Mouse (Mus musculus) heart, embryonic 14.5 days (tissue): ENCODE results near the gene Sorbs1. TPM values are rescaled to one million over a fixed set of nuclear protein-coding genes. Genes with fewer than 3 reads are reported as not detected.

Source experiments
- ATAC-seq: fragments of 200-750 bp; cut with Nextera tagmentation; 2 replicates; pipeline ENCODE4 v1.8.0; 2017; ENCODE audit warnings: low read depth, moderate TSS enrichment; ENCODE audit not compliant: insufficient number of reproducible peaks, insufficient read depth, low FRiP score
- H3K27ac ChIP-seq, 2 experiments: fragments of 200-500 bp in 1 of 2; fragments of 300-500 bp in 1 of 2; sonication (generic) in 1 of 2; replicated peaks in 1 of 2; 2 replicates each; pipeline ENCODE4 v1.5.1; 2012 to 2014; ENCODE audit warnings: low read depth in 2 of 2, low read length in 2 of 2, control low read depth in 1 of 2, mild to moderate bottlenecking in 1 of 2, mixed read lengths in 1 of 2; ENCODE audit not compliant: control insufficient read depth in 1 of 2, insufficient read depth in 1 of 2
- H3K27me3 ChIP-seq: fragments of 300-500 bp; sonication (generic); 2 replicates; pipeline ENCODE4 v1.6.1; 2014; ENCODE audit warnings: mild to moderate bottlenecking, low read length, control low read depth; ENCODE audit not compliant: control insufficient read depth, insufficient read depth
- H3K36me3 ChIP-seq: fragments of 300-500 bp; sonication (generic); 2 replicates; pipeline ENCODE4 v1.6.1; 2014; ENCODE audit warnings: mild to moderate bottlenecking, control low read depth, low read length, mixed read lengths; ENCODE audit not compliant: control insufficient read depth, insufficient read depth
- H3K4me1 ChIP-seq, 2 experiments: fragments of 200-500 bp in 1 of 2; fragments of 300-500 bp in 1 of 2; sonication (generic) in 1 of 2; 2 replicates each; pipeline ENCODE4 v1.6.1; 2012 to 2014; ENCODE audit warnings: low read length in 2 of 2, control low read depth in 1 of 2, mixed read lengths in 1 of 2; ENCODE audit not compliant: control insufficient read depth in 2 of 2, insufficient read depth in 2 of 2
- H3K4me2 ChIP-seq: fragments of 300-500 bp; sonication (generic); 2 replicates; pipeline ENCODE4 v1.6.1; 2014; ENCODE audit warnings: mild to moderate bottlenecking, low read length
- H3K4me3 ChIP-seq, 2 experiments: fragments of 200-500 bp in 1 of 2; fragments of 300-500 bp in 1 of 2; sonication (generic) in 1 of 2; 2 replicates each; pipeline ENCODE4 v1.5.1; 2012 to 2014; ENCODE audit warnings: low read length in 2 of 2, mild to moderate bottlenecking in 2 of 2, control low read depth in 1 of 2, low read depth in 1 of 2, moderate library complexity in 1 of 2; ENCODE audit not compliant: control insufficient read depth in 1 of 2, insufficient read depth in 1 of 2
- H3K9ac ChIP-seq: fragments of 300-500 bp; sonication (generic); 2 replicates; pipeline ENCODE4 v1.6.1; 2014; ENCODE audit warnings: mild to moderate bottlenecking, low read length
- H3K9me3 ChIP-seq: fragments of 300-500 bp; sonication (generic); 2 replicates; pipeline ENCODE4 v1.6.1; 2016; ENCODE audit warnings: low read length, control low read depth; ENCODE audit not compliant: control insufficient read depth
- WGBS: fragments of 180-500 bp; shearing (Covaris S2); extraction: QIAGEN DNeasy Blood & Tissue Kit; methylation state at CpG from one replicate; pipeline ENCODE4 v1.1.7; 2014; 5-methylcytosine and 5-hydroxymethylcytosine counted together
- polyA plus RNA-seq: library from polyadenylated mRNA; unstranded; fragments of >200 nt; fragmentation: Nextera tagmentation; extraction: Ambion mirVana; gene quantifications from 2 replicates; pipeline ENCODE4 v1.2.1, GENCODE M21; 2014

Gene Sorbs1
- polyA plus RNA-seq, 1 experiment from 2014 or later = 109 TPM

DNA sequence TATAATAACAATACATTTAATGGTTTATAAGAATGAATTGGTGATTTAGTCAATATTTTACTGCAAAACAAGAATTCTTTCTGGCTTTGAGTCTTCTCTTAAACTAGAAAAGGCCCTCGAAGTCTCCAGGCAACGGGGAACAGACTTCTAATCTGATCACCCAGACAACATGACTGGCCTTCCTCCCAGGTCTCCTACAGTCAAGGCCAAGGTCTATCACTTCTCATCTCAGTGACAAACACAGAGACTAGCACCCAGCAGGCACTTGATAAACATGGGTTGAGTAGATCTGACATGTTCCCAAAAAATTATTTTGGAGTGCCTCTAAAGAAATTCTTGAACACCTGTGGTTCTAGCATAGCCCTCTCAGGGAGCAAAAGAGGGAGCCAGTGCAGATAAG is 16.7 kb upstream of the Sorbs1 start:
- H3K4me2 ChIP-seq = no peak overlapping the region
- H3K9ac ChIP-seq = no peak overlapping the region
- H3K36me3 ChIP-seq = no peaks in the 10 kb centered on the region
- peaks cover 5 to 7% of the 10 kb centered on the region in 2 experiments; a peak in 2 of 4 replicates for H3K4me1 ChIP-seq
- H3K27me3 ChIP-seq = no peaks in the 10 kb centered on the region
- WGBS = 62% methylated on average over 2 of the region's 2 CpGs
- no peak overlapping the region for H3K4me3 ChIP-seq
- ATAC-seq = no peak
- H3K27ac ChIP-seq = no peak overlapping the region
- no peaks in the 10 kb centered on the region for H3K9me3 ChIP-seq

DNA sequence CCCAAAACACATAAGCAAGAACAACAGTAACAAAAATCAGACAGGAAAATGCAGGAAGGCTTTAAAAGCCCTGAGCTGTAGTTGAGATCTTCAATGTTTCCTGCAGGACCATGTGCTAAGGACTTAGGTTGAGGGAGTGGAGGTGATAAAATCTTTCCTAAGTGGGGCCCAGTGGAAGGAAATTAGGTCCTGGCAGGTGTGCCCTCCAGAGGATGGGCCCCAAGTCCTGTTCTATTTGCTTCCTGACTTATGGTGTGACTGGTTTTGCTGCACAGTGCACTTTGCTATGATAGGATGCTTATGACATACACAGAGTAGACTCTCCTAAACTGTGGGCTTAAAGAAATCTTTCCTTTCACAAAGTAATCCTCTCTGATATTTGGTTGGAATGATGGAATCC is 14.7 kb upstream of the Sorbs1 start:
- no peak for ATAC-seq
- no peak overlapping the region for H3K4me3 ChIP-seq
- no peaks in the 10 kb centered on the region for H3K27me3 ChIP-seq
- no peaks in the 10 kb centered on the region for H3K9me3 ChIP-seq
- H3K4me1 ChIP-seq = peaks cover 5 to 7% of the 10 kb centered on the region in 2 experiments; a peak in 2 of 4 replicates
- no peaks in the 10 kb centered on the region for H3K36me3 ChIP-seq
- no peak overlapping the region for H3K4me2 ChIP-seq
- H3K27ac ChIP-seq = no peak overlapping the region
- no peak overlapping the region for H3K9ac ChIP-seq

GRCm38 (mm10) chr19:40526367-40527014 is 12.9 kb upstream of the Sorbs1 start:
- peak overlapping the region; percentile 25; the same call in 1 of the 2 replicates for H3K9ac ChIP-seq
- H3K4me2 ChIP-seq = no peak overlapping the region; the same call in 1 of the 2 replicates
- no peaks in the 10 kb centered on the region for H3K27me3 ChIP-seq
- no peaks in the 10 kb centered on the region for H3K9me3 ChIP-seq
- WGBS = 60% methylated on average over 9 of the region's 9 CpGs
- H3K4me3 ChIP-seq = no peak overlapping the region
- peaks cover 5 to 7% of the 10 kb centered on the region in 2 experiments; a peak in 2 of 4 replicates for H3K4me1 ChIP-seq
- no peak overlapping the region for H3K27ac ChIP-seq
- ATAC-seq = no peak
- no peaks in the 10 kb centered on the region for H3K36me3 ChIP-seq

DNA sequence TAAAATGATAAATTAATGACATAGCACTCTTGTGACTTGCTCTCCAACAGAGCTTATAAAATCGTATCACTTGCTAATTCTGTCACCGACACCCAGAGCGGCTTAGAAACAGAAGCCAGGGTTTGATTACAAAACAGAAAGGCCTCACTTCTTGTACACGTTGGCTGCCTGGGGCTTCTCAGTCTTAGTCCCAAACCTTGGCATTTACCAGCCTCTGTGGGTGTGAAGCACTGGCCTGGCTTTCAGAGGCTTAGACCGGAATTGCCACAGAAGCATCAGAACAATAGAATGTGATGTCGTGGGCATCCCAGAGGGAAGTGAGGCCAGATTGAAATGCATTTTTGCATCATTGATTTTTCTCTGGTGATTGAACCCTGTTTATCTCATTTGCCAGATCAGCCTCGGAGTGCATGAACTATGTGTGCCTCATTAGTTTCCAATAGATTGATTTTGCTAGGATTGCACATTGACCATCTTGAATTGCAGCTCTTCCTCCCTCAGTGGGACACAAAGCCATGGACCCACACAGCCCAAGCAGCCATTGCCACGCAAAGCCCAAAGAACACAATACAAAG is 9.9 kb upstream of the Sorbs1 start:
- Histone ChIP-seq H3K4me3 (no peak overlapping the region), H3K27me3 (no peaks in the 10 kb centered on the region), H3K4me1 (peaks cover 5 to 12% of the 10 kb centered on the region in 2 experiments; a peak in 2 of 4 replicates), H3K9me3 (no peaks in the 10 kb centered on the region), H3K27ac (no peak overlapping the region), H3K4me2 (no peak overlapping the region), H3K36me3 (no peaks in the 10 kb centered on the region), H3K9ac (no peak overlapping the region)
- 74% methylated on average over 8 of the region's 8 CpGs for WGBS
- ATAC-seq = no peak

- Histone ChIP-seq H3K4me3 (no peak overlapping the region), H3K9ac (no peak overlapping the region), H3K27me3 (no peaks in the 10 kb centered on the region), H3K4me2 (no peak overlapping the region), H3K4me1 (0 out of 4 replicates have a peak, but pooled peaks cover 0 to 4% of the 10 kb centered on the region in 2 experiments), H3K9me3 (no peaks in the 10 kb centered on the region), H3K27ac (no peak overlapping the region), H3K36me3 (no peaks in the 10 kb centered on the region)
- no peak for ATAC-seq
- 76% methylated on average over 5 of the region's 5 CpGs for WGBS
Measured at GRCm38 (mm10) chr19:40520403-40520802, 6.8 kb upstream of the Sorbs1 start.

DNA sequence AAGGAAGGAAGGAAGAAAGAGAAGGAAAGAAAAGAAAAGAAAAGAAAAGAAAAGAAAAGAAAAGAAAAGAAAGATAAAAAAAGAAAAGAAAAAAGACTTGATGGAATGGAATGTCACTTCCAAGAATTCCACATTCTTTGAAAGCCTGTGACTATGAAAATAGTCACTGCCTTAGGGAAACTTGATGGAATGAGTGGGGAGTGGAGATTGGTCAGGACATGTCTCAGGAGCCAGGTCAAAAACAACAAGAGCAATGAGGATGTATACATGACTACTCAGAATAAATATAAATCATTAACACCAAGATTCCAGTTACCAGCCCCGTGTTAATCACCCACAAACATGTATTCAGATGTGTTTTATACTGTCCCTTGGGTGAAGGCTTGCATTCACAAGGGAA is 5.1 kb upstream of the Sorbs1 start:
- no peaks in the 10 kb centered on the region for H3K27me3 ChIP-seq
- H3K27ac ChIP-seq = no peak overlapping the region
- no peak overlapping the region for H3K4me3 ChIP-seq
- H3K36me3 ChIP-seq = no peaks in the 10 kb centered on the region
- ATAC-seq = no peak
- no peaks in the 10 kb centered on the region for H3K9me3 ChIP-seq
- WGBS = 65% methylated on average over 1 of the region's 1 CpGs
- H3K4me1 ChIP-seq = 0 out of 4 replicates have a peak, but pooled peaks cover 0 to 4% of the 10 kb centered on the region in 2 experiments
- no peak overlapping the region for H3K9ac ChIP-seq
- H3K4me2 ChIP-seq = no peak overlapping the region

DNA sequence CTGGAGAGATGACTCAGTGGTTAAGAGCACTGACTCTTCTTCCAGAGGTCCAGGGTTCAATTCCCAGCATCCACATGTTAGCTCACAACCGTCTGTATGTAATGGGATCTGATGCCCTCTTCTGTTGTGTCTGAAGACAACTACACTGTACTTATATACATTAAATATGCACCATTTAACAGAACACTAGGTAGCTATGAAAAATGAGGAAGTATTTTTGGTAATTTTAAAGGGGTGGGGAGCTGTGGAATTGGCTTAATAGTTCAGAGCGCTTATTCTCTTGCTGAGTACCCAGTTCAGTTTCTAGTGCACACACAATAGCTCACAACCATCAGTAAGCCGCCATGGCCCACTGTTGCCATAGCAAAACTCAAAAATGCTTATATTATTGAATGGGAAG is 2.0 kb upstream of the Sorbs1 start:
- Histone ChIP-seq H3K27me3 (no peaks in the 10 kb centered on the region), H3K27ac (no peak overlapping the region), H3K9me3 (no peaks in the 10 kb centered on the region), H3K36me3 (no peaks in the 10 kb centered on the region), H3K4me1 (peaks cover 6 to 20% of the 10 kb centered on the region in 2 experiments), H3K4me2 (no peak overlapping the region), H3K4me3 (no peak overlapping the region), H3K9ac (no peak overlapping the region)
- ATAC-seq = no peak
- 91% methylated on average over 3 of the region's 3 CpGs for WGBS
